Mouse (Mus musculus) gastrocnemius, adult 8-10 months (tissue): Measurements from ENCODE around the gene Lemd1. TPM values are rescaled to one million over a fixed set of nuclear protein-coding genes. Genes with fewer than 3 reads are reported as not detected.
"Not testable (repeated sequence)": the region's sequence is repeated elsewhere in the genome, so short reads cannot be mapped to it uniquely, and the experiment has no call there.

Experiments
- DNase-seq, 2 experiments: peaks; one replicate each; pipeline ENCODE4 v3.0.0; 2022; ENCODE audit warnings: low spot score in 2 of 2
- total RNA-seq, 4 experiments: library from RNA; stranded (reverse); gene quantifications; 2 replicates each; pipeline ENCODE4 v1.2.4; 2022

The Lemd1 gene
- total RNA-seq, 4 experiments from 2014 or later = 0.19 TPM; not detected in 3

GRCm38 (mm10) chr1:132245010-132245409, 53.8 kb downstream of the Lemd1 start:
- no peak for DNase-seq

- no peak for DNase-seq
Observed at GRCm38 (mm10) chr1:132246137-132246536, 54.9 kb downstream of the Lemd1 start.

- no peak for DNase-seq
Observed at GRCm38 (mm10) chr1:132246641-132247040, 55.4 kb downstream of the Lemd1 start.

GRCm38 (mm10) chr1:132254467-132254866, 63.2 kb downstream of the Lemd1 start:
- no peak for DNase-seq

- DNase-seq = no peak
Observed at GRCm38 (mm10) chr1:132260331-132260730, 69.1 kb downstream of the Lemd1 start.

GRCm38 (mm10) chr1:132261058-132261457, 69.8 kb downstream of the Lemd1 start:
- no peak for DNase-seq

- DNase-seq = no peak
Observed at GRCm38 (mm10) chr1:132263618-132264017, 72.4 kb downstream of the Lemd1 start.

- no peak for DNase-seq
Observed at GRCm38 (mm10) chr1:132264577-132264976, 73.3 kb downstream of the Lemd1 start.

- DNase-seq = no peak
Observed at GRCm38 (mm10) chr1:132265211-132265859, 74.1 kb downstream of the Lemd1 start.

GRCm38 (mm10) chr1:132265936-132266335, 74.7 kb downstream of the Lemd1 start:
- no peak for DNase-seq

GRCm38 (mm10) chr1:132266791-132267557, 75.7 kb downstream of the Lemd1 start:
- DNase-seq = peak in 1 of 2 experiments; percentile 27

GRCm38 (mm10) chr1:132267959-132268358, 76.7 kb downstream of the Lemd1 start:
- DNase-seq = peak; percentile 28 to 43

GRCm38 (mm10) chr1:132268418-132269060, 77.3 kb downstream of the Lemd1 start:
- DNase-seq = no peak

- no peak for DNase-seq
Observed at GRCm38 (mm10) chr1:132271237-132271636, 80.0 kb downstream of the Lemd1 start.

GRCm38 (mm10) chr1:132276694-132277093, 85.5 kb downstream of the Lemd1 start:
- no peak for DNase-seq

- no peak for DNase-seq
Observed at GRCm38 (mm10) chr1:132277124-132277523, 85.9 kb downstream of the Lemd1 start.

- not testable (repeated sequence) for DNase-seq
Observed at GRCm38 (mm10) chr1:132280636-132281035, 89.4 kb downstream of the Lemd1 start.

GRCm38 (mm10) chr1:132281523-132282176, 90.4 kb downstream of the Lemd1 start:
- DNase-seq = no peak

GRCm38 (mm10) chr1:132282177-132282536, 90.9 kb downstream of the Lemd1 start:
- DNase-seq = no peak

- no peak for DNase-seq
Observed at GRCm38 (mm10) chr1:132283018-132283417, 91.8 kb downstream of the Lemd1 start.

GRCm38 (mm10) chr1:132286735-132287134, 95.5 kb downstream of the Lemd1 start:
- no peak for DNase-seq

GRCm38 (mm10) chr1:132287445-132287844, 96.2 kb downstream of the Lemd1 start:
- DNase-seq = no peak
